Comparison of ENCODE assay signal across 1 mouse cellular context in genomic region chr9:37420676-37421075, GRCm38 (mm10).
TF ChIP-seq lines count a peak whose summit lies in the region.

No protein-coding gene starts in this region.

TF ChIP-seq in CH12.LX, 34 proteins besides CTCF, POLR2A, EP300 and RAD21 (continued from another document):
- peak; percentile 31; the same call in 1 of the 2 replicates for TF ChIP-seq TCF12 (IDR thresholded peaks at IDR 0.05; ENCODE audit: low read depth, low read length)
- TF ChIP-seq JUN (IDR thresholded peaks at IDR 0.05; ENCODE audit: insufficient read depth, low read depth, low read length): no peak
